Mouse (Mus musculus) myocyte (in vitro differentiated cells): ENCODE data around the gene Fhit. TPM values are rescaled to one million over a fixed set of nuclear protein-coding genes. Genes with fewer than 3 reads are reported as not detected.

Experiments used
- H3K27me3 ChIP-seq: one replicate; pipeline ENCODE4 v1.6.1; 2011; ENCODE audit not compliant: control insufficient read depth, insufficient read depth, insufficient read length
- H3K36me3 ChIP-seq: one replicate; pipeline ENCODE4 v1.6.1; 2011; ENCODE audit not compliant: control insufficient read depth, insufficient read depth
- H3K4me2 ChIP-seq: one replicate; pipeline ENCODE4 v1.6.1; 2011; ENCODE audit warnings: low read depth, control low read depth
- H3K4me3 ChIP-seq: one replicate; pipeline ENCODE4 v1.5.1; 2011; ENCODE audit warnings: mild to moderate bottlenecking, control low read depth, moderate library complexity
- H3K79me2 ChIP-seq: one replicate; pipeline ENCODE4 v1.6.1; 2011; ENCODE audit not compliant: control insufficient read depth, insufficient read depth
- H3ac ChIP-seq: one replicate; pipeline ENCODE4 v1.6.1; 2011; ENCODE audit not compliant: control insufficient read depth, insufficient read length
- CEBPB ChIP-seq: IDR thresholded peaks from 2 replicates; pipeline ENCODE4 v1.6.1; 2011; ENCODE audit warnings: mild to moderate bottlenecking, moderate library complexity; ENCODE audit not compliant: poor library complexity, insufficient read depth, severe bottlenecking
- E2F4 ChIP-seq: IDR thresholded peaks from one replicate; pipeline ENCODE4 v1.6.1; 2011; ENCODE audit warnings: mild to moderate bottlenecking, control low read depth, moderate library complexity; ENCODE audit not compliant: insufficient read depth
- MAX ChIP-seq: IDR thresholded peaks from one replicate; pipeline ENCODE4 v1.6.1; 2011; ENCODE audit warnings: low read depth, mild to moderate bottlenecking, control low read depth
- MYOD1 ChIP-seq, 3 experiments: IDR thresholded peaks; one replicate each; pipeline ENCODE4 v1.6.1; 2011; ENCODE audit warnings: control low read depth in 2 of 3, low read depth in 2 of 3, mild to moderate bottlenecking in 2 of 3, moderate library complexity in 1 of 3; ENCODE audit not compliant: insufficient read length in 2 of 3, control insufficient read depth in 1 of 3
- MYOG ChIP-seq, 3 experiments: IDR thresholded peaks; one replicate each; pipeline ENCODE4 v1.6.1; 2011; ENCODE audit warnings: control low read depth in 2 of 3, low read depth in 2 of 3, mild to moderate bottlenecking in 2 of 3; ENCODE audit not compliant: insufficient read length in 2 of 3, control insufficient read depth in 1 of 3, insufficient read depth in 1 of 3
- POLR2A ChIP-seq: IDR thresholded peaks from one replicate; pipeline ENCODE4 v1.6.1; 2011; ENCODE audit warnings: low read depth, mild to moderate bottlenecking, control low read depth, moderate library complexity; ENCODE audit not compliant: insufficient read length
- POLR2AphosphoS2 ChIP-seq: IDR thresholded peaks from one replicate; pipeline ENCODE4 v1.6.1; 2011; ENCODE audit warnings: low read depth, control low read depth; ENCODE audit not compliant: insufficient read length
- REST ChIP-seq: IDR thresholded peaks from one replicate; pipeline ENCODE4 v1.6.1; 2011; ENCODE audit warnings: mild to moderate bottlenecking, control low read depth, moderate library complexity; ENCODE audit not compliant: insufficient read depth, insufficient read length
- SRF ChIP-seq: IDR thresholded peaks from one replicate; pipeline ENCODE4 v1.6.1; 2011; ENCODE audit warnings: low read depth; ENCODE audit not compliant: control insufficient read depth, insufficient read length
- TCF12 ChIP-seq: IDR thresholded peaks from one replicate; pipeline ENCODE4 v1.6.1; 2011; ENCODE audit warnings: mild to moderate bottlenecking, control low read depth; ENCODE audit not compliant: poor library complexity, insufficient read depth, severe bottlenecking
- TCF3 ChIP-seq: IDR thresholded peaks from one replicate; pipeline ENCODE4 v1.6.1; 2011; ENCODE audit warnings: low read depth, control low read depth; ENCODE audit not compliant: insufficient read length
- USF1 ChIP-seq: IDR thresholded peaks from one replicate; pipeline ENCODE4 v1.6.1; 2011; ENCODE audit warnings: low read depth, mild to moderate bottlenecking, control low read depth, moderate library complexity
- polyA plus RNA-seq: library from polyadenylated mRNA; unstranded; fragments of >200 nt; fragmentation: generic; extraction: Trizol; gene quantifications from one replicate; pipeline ENCODE4 v1.2.1, GENCODE M21; 2012; ENCODE audit warnings: missing spikeins

The Fhit gene
- polyA plus RNA-seq, 1 experiment, result not detected

DNA sequence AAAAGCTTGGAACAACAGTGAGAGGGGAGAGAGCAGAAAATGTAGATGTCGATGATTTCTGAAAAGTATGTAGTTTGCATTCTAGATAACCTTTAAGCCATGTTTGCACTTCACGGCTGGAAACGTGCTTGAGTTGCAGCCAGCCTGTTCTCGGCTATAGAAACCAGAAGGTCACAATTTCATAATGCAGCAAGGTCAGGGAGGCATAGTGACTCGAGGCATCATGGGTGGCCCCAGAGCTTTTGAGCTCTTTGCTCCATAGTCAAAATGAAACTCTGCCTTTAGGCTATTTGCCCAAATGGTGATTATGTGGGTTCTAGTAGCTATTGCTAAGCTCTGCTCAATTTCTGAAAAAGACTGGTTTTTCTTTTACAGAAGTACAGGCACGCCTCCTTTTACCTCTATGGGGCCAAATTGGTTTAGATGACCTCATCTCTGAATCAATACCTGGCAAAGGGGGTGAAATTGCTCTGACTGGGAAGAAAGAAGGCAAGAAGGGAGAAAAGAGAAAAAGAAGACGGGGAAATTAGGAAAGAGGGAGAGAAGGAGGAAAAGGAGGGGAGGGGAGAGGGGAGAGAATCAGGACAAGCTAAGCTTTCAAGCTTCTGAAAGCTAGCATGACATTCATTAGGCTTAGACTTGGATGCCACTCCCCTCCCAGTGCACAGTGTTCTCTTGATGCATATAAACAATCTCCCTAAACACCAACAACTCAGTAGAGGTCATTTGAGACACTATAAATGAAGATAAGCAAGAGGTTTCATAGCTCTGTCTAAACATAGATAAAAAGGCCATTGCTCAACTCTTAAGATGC lies 1148.6 kb downstream of the Fhit start:
- Histone ChIP-seq H3K4me3 (no peak overlapping the region), H3K79me2 (no peaks in the 10 kb centered on the region)
- TF ChIP-seq REST (no peak), TCF12 (no peak)

GRCm38 (mm10) chr14:10006278-10006677 lies 1155.6 kb downstream of the Fhit start:
- no peak for TF ChIP-seq MAX
- TF ChIP-seq MYOG (IDR thresholded peaks at IDR 0.05; ENCODE audit: control insufficient read depth in 1 of 3, insufficient read depth in 1 of 3, insufficient read length in 2 of 3, low read depth in 2 of 3), result no peak
- TF ChIP-seq TCF3, result no peak
- no peak for TF ChIP-seq USF1
- TF ChIP-seq E2F4, result no peak
- TF ChIP-seq CEBPB, result no peak
- no peak for TF ChIP-seq POLR2A
- TF ChIP-seq TCF12, result no peak
- TF ChIP-seq REST, result no peak
- no peak for TF ChIP-seq POLR2AphosphoS2
- no peak for TF ChIP-seq SRF
- no peak for TF ChIP-seq MYOD1 (IDR thresholded peaks at IDR 0.05; ENCODE audit: control insufficient read depth in 1 of 3, insufficient read length in 2 of 3, low read depth in 2 of 3)

More for the DNA sequence above, 1148.6 kb downstream of the Fhit start:
- Histone ChIP-seq H3ac (no peak overlapping the region), H3K27me3 (no peaks in the 10 kb centered on the region), H3K4me2 (no peak overlapping the region), H3K36me3 (no peaks in the 10 kb centered on the region)

GRCm38 (mm10) chr14:10003847-10004246 lies 1158.0 kb downstream of the Fhit start:
- no peak overlapping the region for H3K4me2 ChIP-seq
- no peak overlapping the region for H3K4me3 ChIP-seq
- TF ChIP-seq USF1 (no peak), E2F4 (no peak), CEBPB (no peak), MAX (no peak)

More at GRCm38 (mm10) chr14:10006278-10006677, 1155.6 kb downstream of the Fhit start:
- Histone ChIP-seq H3K4me3 (no peak overlapping the region), H3K27me3 (no peaks in the 10 kb centered on the region), H3ac (no peak overlapping the region), H3K79me2 (no peaks in the 10 kb centered on the region), H3K36me3 (no peaks in the 10 kb centered on the region), H3K4me2 (no peak overlapping the region)

DNA sequence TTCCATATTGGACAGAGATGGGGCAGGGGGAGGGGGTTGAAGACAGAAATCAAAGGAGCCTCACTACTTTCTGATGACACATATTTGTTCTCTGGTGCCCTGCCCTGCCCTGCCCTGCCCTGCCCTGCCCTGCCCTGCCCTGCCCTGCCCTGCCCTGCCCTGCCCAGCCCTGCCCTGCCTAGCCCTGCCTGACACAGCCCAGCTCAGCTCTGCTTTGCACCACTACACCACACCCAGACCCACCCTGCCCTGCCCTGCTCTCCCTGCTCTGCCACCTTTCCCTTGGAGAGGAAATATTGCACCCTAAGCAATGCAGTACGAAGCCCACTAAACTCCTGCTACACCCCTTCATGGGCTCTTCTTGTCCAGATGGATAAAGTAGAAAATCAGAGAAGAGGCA lies 1171.2 kb downstream of the Fhit start:
- H3K79me2 ChIP-seq, result no peaks in the 10 kb centered on the region
- H3K36me3 ChIP-seq, result no peaks in the 10 kb centered on the region
- no peak overlapping the region for H3ac ChIP-seq
- no peak for TF ChIP-seq MAX
- no peak for TF ChIP-seq POLR2AphosphoS2
- no peak for TF ChIP-seq MYOD1 (IDR thresholded peaks at IDR 0.05; ENCODE audit: control insufficient read depth in 1 of 3, insufficient read length in 2 of 3, low read depth in 2 of 3)
- no peak for TF ChIP-seq POLR2A
- TF ChIP-seq E2F4, result no peak
- TF ChIP-seq USF1, result no peak
- no peak for TF ChIP-seq TCF12
- TF ChIP-seq REST, result no peak
- TF ChIP-seq CEBPB, result no peak
- TF ChIP-seq TCF3, result no peak
- TF ChIP-seq MYOG (IDR thresholded peaks at IDR 0.05; ENCODE audit: control insufficient read depth in 1 of 3, insufficient read depth in 1 of 3, insufficient read length in 2 of 3, low read depth in 2 of 3), result no peak
- TF ChIP-seq SRF, result no peak
- H3K4me3 ChIP-seq, result no peak overlapping the region
- no peak overlapping the region for H3K4me2 ChIP-seq
- no peaks in the 10 kb centered on the region for H3K27me3 ChIP-seq

More at GRCm38 (mm10) chr14:10003847-10004246, 1158.0 kb downstream of the Fhit start:
- Histone ChIP-seq H3ac (no peak overlapping the region), H3K79me2 (no peaks in the 10 kb centered on the region), H3K27me3 (no peaks in the 10 kb centered on the region), H3K36me3 (no peaks in the 10 kb centered on the region)

- Histone ChIP-seq H3ac (no peak overlapping the region), H3K27me3 (no peaks in the 10 kb centered on the region), H3K36me3 (no peaks in the 10 kb centered on the region), H3K79me2 (no peaks in the 10 kb centered on the region), H3K4me2 (no peak overlapping the region), H3K4me3 (no peak overlapping the region)
- TF ChIP-seq E2F4 (no peak), MYOD1 (IDR thresholded peaks at IDR 0.05; ENCODE audit: control insufficient read depth in 1 of 3, insufficient read length in 2 of 3, low read depth in 2 of 3) (no peak), TCF3 (no peak), POLR2A (no peak), SRF (no peak), MYOG (IDR thresholded peaks at IDR 0.05; ENCODE audit: control insufficient read depth in 1 of 3, insufficient read depth in 1 of 3, insufficient read length in 2 of 3, low read depth in 2 of 3) (no peak), USF1 (no peak), MAX (no peak), REST (no peak), TCF12 (no peak), CEBPB (no peak), POLR2AphosphoS2 (no peak)
Measured at GRCm38 (mm10) chr14:9976934-9977510, 1184.8 kb downstream of the Fhit start.
